Mouse (Mus musculus) lung, postnatal 14 days (tissue): Measurements from ENCODE around the gene Mn1.

Experiments
- DNase-seq: peaks from one replicate; pipeline ENCODE4 v3.0.0; 2021

Mn1 gene

DNA sequence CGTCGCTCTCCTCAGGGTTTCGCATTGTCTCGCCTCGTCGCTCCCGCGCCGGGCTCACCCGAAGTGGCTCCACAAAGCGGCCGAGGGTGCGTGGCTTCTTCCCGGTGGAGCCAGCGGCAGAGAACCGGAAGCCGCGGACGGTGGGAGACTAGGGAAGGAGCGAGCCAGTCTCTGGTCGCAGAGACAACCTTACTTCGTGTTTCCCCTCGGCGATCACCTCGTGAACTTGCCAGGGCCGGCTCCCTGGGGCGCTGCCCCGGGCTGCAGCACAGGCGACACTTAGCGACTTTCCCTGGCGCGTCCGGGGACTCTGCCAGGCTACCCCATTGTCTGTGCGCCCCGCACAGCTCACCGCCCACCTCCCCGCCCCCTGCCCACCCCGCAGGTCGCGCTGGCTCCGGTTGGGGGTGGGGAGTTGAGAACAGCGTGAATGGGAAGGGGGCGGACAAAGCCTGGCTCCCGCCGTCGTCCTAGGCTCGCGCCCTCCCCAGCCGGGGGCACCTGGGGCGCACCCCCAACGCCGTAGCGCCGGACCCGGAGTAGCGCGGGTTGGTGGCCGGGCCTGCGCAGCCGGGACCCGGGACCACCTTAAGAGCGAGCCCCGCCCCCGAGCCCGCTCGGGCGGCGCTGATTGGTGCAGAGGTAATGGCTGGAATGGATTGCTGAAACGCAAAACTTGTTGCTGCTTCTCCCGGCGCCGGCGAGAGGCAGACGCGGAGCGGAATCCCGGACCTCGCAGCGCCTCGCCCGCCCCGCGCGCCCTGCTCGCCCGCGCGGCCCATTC is at the start of gene Mn1:
Mn1 (plus strand) TSS at position 772 of the 784 bp plus-strand sequence.
- DNase-seq: peak; percentile 88

DNA sequence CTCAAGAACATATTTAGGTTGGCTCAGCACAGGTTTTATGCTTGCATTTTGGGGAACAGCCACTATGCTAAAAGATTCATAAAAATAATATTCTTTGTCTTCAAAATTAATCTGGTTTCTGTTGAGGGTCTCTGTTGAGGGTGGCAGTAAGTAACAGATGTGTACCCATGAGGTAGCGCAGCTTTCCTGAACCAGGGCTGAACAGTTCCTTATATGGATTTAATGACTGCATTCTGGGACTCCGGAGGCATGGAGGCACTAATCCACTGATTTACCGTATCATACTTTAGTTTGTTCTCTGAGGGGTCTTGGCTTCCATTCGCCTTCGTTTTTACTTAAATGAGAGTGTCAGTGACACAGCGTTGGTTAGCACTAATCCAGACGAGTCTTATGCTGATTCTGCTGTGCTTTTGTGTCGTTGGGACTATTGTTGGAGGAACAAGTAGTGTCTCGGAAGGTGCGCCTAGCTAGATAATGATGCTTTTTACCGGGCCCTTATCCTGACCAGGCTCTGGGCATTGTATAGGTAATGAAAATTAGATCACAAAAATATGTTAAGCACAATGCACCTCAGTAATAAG is 49.1 kb upstream of the Mn1 start:
- no peak for DNase-seq

DNA sequence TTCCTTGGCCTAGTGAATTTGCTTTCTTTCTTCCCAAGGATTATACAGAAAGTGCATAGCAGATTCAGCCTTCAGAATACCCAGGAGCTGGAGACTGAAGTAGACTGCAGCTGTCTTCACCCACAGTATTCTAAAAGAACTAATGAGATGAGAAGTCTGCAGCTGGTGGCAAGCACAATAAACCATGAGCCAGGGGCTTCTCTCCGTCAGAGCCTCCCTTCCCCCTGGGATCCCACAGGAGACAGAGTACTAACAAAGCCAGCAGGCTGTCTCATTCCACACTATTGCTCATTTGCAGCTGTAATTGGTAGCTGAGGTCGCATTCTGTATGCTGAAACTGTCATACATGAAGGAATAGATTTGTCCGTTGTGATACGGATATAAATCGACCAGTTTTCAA is 48.6 kb upstream of the Mn1 start:
- DNase-seq: no peak

- DNase-seq: no peak
These were observed 41.5 kb upstream of the Mn1 start for GRCm38 (mm10) chr5:111375616-111376015.

GRCm38 (mm10) chr5:111376276-111377020 is 40.7 kb upstream of the Mn1 start:
- DNase-seq: no peak

GRCm38 (mm10) chr5:111378126-111378993 is 38.8 kb upstream of the Mn1 start:
- DNase-seq: no peak

DNA sequence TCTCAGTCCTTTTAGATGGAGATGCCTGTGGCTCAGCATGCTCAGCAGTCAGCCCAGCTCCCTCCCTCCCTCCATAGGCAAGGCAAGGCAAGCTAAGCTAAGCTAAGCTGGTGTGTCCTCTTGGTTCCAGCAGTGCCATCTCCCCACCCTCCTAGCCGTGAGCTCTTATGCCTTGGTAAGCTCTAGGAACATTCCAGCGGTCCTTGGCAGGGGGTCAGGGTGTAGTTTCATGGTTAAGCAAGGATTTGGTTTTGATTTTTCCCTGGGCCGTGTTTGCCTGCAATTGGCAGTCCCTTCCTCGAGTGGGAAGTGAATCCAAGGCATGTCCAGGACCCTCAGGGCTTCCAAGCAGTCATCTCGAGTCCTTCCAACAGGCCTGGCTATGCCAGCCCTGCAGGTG is 33.8 kb upstream of the Mn1 start:
- no peak for DNase-seq

DNA sequence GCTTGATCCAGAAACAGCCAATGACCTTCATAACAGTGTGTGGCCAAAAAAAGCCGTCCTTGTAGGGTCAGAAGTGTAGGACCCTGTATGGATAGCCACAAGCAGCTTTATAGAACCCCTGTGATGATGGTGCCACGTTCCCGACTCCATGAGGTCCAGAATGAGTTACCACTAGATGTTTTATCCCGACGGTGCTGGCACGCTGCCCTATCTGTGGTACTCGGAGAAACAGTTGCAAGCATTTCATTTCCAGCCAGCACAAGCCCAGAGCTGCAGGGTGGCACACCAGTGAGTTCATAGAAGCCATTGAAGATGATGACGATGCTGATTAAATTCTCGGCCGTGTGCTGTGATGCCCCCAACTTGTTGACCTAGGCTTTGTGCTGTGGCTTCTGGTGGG is 26.3 kb upstream of the Mn1 start:
- DNase-seq: no peak

DNA sequence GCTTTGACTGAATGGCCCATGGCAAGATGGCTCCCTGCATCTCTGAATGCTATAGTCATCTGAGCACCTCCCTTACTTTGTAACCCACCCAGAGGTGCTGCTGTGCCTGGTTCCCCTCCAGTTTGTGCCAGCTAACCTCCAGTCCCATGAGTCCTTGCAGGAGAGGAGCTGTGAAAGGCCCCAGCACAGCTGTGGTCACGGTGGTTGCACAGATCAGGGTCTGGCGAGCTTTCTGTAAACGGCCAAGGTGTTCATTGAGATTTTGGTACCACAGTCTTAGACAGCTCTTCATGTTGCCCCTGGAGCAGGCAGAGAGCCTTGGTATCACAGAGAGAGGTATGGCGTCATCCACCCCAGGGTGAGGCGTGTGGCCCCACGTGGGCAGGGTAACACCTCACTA is 25.7 kb upstream of the Mn1 start:
- no peak for DNase-seq

- peak; percentile 75 for DNase-seq
These were observed 23.6 kb upstream of the Mn1 start for GRCm38 (mm10) chr5:111393346-111394197.

- DNase-seq: no peak
These were observed 22.7 kb upstream of the Mn1 start for GRCm38 (mm10) chr5:111394198-111395053.

- no peak for DNase-seq
These were observed 21.4 kb upstream of the Mn1 start for GRCm38 (mm10) chr5:111395771-111396170.

- DNase-seq: no peak
These were observed 21.0 kb upstream of the Mn1 start for GRCm38 (mm10) chr5:111396199-111396598.

- DNase-seq: no peak
These were observed 18.7 kb upstream of the Mn1 start for GRCm38 (mm10) chr5:111398471-111398870.

- no peak for DNase-seq
These were observed 17.9 kb upstream of the Mn1 start for GRCm38 (mm10) chr5:111399271-111399670.

- peak; percentile 62 for DNase-seq
These were observed 15.1 kb upstream of the Mn1 start for GRCm38 (mm10) chr5:111401879-111402650.

DNA sequence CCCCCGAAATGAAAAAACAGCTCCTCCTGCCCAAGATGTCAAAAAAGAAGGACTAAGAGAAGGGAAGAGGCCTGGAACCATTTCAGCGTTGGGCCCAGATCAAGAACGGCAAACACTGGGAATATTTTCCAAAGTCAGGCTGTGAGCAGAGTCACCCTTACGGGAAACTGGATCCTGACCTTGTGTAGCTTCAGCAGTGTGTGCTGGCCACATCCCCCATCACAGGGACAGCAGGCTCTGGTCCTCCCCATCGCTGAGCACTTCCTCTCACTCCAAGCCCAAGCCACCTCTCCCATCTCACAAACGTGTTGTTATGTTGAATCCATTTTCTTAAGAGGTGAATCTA is 14.5 kb upstream of the Mn1 start:
- DNase-seq: peak; percentile 40

DNA sequence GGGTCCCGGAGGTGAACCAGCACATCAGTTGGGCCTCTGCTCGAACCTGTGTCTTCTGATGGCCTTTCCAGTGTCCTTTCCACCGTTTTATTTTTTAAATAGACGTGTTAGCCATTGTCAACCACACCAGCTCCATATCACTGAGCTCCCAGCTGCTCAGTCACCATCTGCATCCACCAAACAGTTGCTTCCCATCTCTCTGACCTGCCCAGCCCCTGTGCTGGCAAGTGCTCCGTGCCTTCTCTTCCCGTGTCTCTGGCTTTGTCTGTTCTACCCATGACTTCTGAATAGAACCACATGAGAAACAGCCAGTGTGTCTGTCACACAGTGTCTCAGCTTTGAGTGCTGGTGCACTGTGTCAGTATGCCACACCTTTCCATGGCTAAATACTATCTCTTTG is 12.4 kb upstream of the Mn1 start:
- no peak for DNase-seq

GRCm38 (mm10) chr5:111408470-111409105 is 8.6 kb upstream of the Mn1 start:
- peak; percentile 32 for DNase-seq
